8 mouse cellular contexts compared by ENCODE assay signal in the genomic region with DNA sequence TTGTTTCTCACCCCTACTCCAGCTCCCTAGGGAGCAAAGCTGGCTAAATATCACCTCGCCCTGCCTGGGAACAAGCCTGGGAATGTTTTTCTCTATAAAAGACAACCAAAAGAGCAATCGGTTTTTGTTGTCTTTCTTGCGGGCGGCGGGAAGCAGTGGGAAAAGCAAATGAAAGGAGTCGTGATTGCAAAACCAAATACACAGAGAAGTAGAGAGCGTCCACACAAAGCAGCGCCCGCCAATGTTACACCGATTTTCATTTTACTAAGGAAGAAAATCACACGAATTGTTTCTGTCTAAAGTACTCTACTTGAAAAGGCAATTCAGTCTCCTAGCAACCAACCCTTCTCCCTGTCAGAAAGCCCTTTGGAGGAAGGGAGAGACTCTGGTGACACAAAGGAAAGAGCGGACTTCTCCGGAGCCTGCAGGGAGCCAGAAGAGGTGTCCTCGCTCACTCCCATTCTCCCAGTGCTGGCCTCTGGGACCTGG. TPM values are rescaled to one million over a fixed set of nuclear protein-coding genes. Genes with fewer than 3 reads are reported as not detected.
DNase-seq lines count a peak whose midpoint lies in the region; ATAC-seq and TF ChIP-seq lines count a peak whose summit lies in the region.
"Had no signal": no experiment of that assay in that cellular context is flagged by ENCODE, and none has a peak within 500 bp of the region (broad histone marks: within the 10 kb centered on the region; RNA-seq: fewer than 3 reads in every experiment).

No protein-coding gene starts in this region.

- no peaks in the 10 kb centered on the region for H3K79me2 ChIP-seq in liver, adult 2 months (ENCODE audit: control insufficient read depth, insufficient read depth, low read length)

- peak; percentile 17 for DNase-seq in liver, adult 2 months (ENCODE audit: extremely low read depth, low read depth, low spot score)
- no peak for DNase-seq in liver
- peak; percentile 32 to 48 for DNase-seq in right cerebral cortex, postnatal 10 days (ENCODE audit: low spot score in 2 of 2)
- DNase-seq in spleen, postnatal 36 days (ENCODE audit: low spot score in 2 of 2) = no peak
- no peak for DNase-seq in urinary bladder, adult 18-20 months (ENCODE audit: low spot score in 2 of 2)

- H3K4me3 ChIP-seq in liver, adult 2 months (ENCODE audit: insufficient read depth, low read depth, low read length) = no peak overlapping the region
- H3K4me3 ChIP-seq in forebrain, embryonic 13.5 days = peak overlapping the region; percentile 29
- no peak overlapping the region for H3K4me3 ChIP-seq in liver, embryonic 12.5 days

- H3K27me3 ChIP-seq in liver, adult 2 months (ENCODE audit: control insufficient read depth, insufficient read depth, low read length) = no peaks in the 10 kb centered on the region
- H3K27me3 ChIP-seq in forebrain, embryonic 13.5 days = peaks cover 45% of the 10 kb centered on the region
- no peaks in the 10 kb centered on the region for H3K27me3 ChIP-seq in liver, embryonic 12.5 days (replicated peaks)

- no peaks in the 10 kb centered on the region for H3K4me1 ChIP-seq in liver, adult 2 months (ENCODE audit: control insufficient read depth, insufficient read depth, low read length)
- H3K4me1 ChIP-seq in forebrain, embryonic 13.5 days = peaks cover 26% of the 10 kb centered on the region
- no peaks in the 10 kb centered on the region for H3K4me1 ChIP-seq in liver, embryonic 12.5 days

- peak; percentile 86 for ATAC-seq in forebrain, embryonic 13.5 days
- ATAC-seq in liver, embryonic 12.5 days = no peak

- H3K36me3 ChIP-seq in liver, adult 2 months (ENCODE audit: control insufficient read depth, insufficient read depth, low read length) = no peaks in the 10 kb centered on the region
- no peaks in the 10 kb centered on the region for H3K36me3 ChIP-seq in forebrain, embryonic 13.5 days (ENCODE audit: poor library complexity, severe bottlenecking)
- H3K36me3 ChIP-seq in liver, embryonic 12.5 days = no peaks in the 10 kb centered on the region

- no peak for TF ChIP-seq POLR2A in liver, adult 2 months (IDR thresholded peaks at IDR 0.05; ENCODE audit: extremely low read depth, insufficient read depth, low read length)

- H3K9me3 ChIP-seq in forebrain, embryonic 13.5 days (replicated peaks) = no peaks in the 10 kb centered on the region
- no peaks in the 10 kb centered on the region for H3K9me3 ChIP-seq in liver, embryonic 12.5 days (replicated peaks)

- no peak for TF ChIP-seq CTCF in liver, adult 2 months (IDR thresholded peaks at IDR 0.05; ENCODE audit: low read depth, low read length)

- H3K9ac ChIP-seq in liver, adult 2 months (ENCODE audit: low read depth, low read length) = 0 out of 2 replicates have a peak overlapping the region, but pooled peaks have one; percentile 17
- peak overlapping the region; percentile 50 for H3K9ac ChIP-seq in forebrain, embryonic 13.5 days
- H3K9ac ChIP-seq in liver, embryonic 12.5 days = no peak overlapping the region

- no peak overlapping the region for H3K27ac ChIP-seq in liver, adult 2 months (replicated peaks; ENCODE audit: insufficient read depth, low read depth, low read length)
- H3K27ac ChIP-seq in forebrain, embryonic 13.5 days = peak overlapping the region; percentile 77
- no peak overlapping the region for H3K27ac ChIP-seq in liver, embryonic 12.5 days

- WGBS in liver, adult 2 months = 8% methylated on average over 14 of the region's 14 CpGs
- 0% methylated on average over 14 of the region's 14 CpGs for WGBS in forebrain, embryonic 13.5 days
- WGBS in liver, embryonic 12.5 days (ENCODE audit: insufficient replicate concordance) = 29% methylated on average over 14 of the region's 14 CpGs

- H3K4me2 ChIP-seq in forebrain, embryonic 13.5 days = peak overlapping the region; percentile 58
- H3K4me2 ChIP-seq in liver, embryonic 12.5 days = peak overlapping the region; percentile 22

RNA-seq across cellular contexts. Expression of a gene that starts 29.2 kb away (rescaled TPM):
- total RNA-seq in liver, adult 2 months (2014; rRNA removed) = 0.09 and 0.13 TPM in 2 replicates
- 0.01 TPM in 2 replicates for polyA plus RNA-seq in liver, adult 2 months (2012; rRNA removed)
- 0.12 and 0.13 TPM in 2 replicates for polyA plus RNA-seq in forebrain, embryonic 13.5 days (2015; fragmentation: Nextera tagmentation; extraction: Ambion mirVana)
- 0.01 and 0.02 TPM in 2 replicates for polyA plus RNA-seq in liver, embryonic 12.5 days (2016; fragmentation: Nextera tagmentation; extraction: Ambion mirVana)

RNA-seq across cellular contexts. Expression of a gene that starts 43.3 kb away (rescaled TPM):
- 34.1 and 35.1 TPM in 2 replicates for total RNA-seq in liver, adult 2 months (2014; rRNA removed)
- polyA plus RNA-seq in liver, adult 2 months (2012; rRNA removed) = 20.7 and 21.8 TPM in 2 replicates
- 121 and 123 TPM in 2 replicates for polyA plus RNA-seq in forebrain, embryonic 13.5 days (2015; fragmentation: Nextera tagmentation; extraction: Ambion mirVana)
- polyA plus RNA-seq in liver, embryonic 12.5 days (2016; fragmentation: Nextera tagmentation; extraction: Ambion mirVana) = 66.2 and 69.4 TPM in 2 replicates

RNA-seq across cellular contexts. Expression of a gene that starts 48.9 kb away (rescaled TPM):
- total RNA-seq in liver, adult 2 months (2014; rRNA removed) = 2,420 and 2,798 TPM in 2 replicates
- 918 and 923 TPM in 2 replicates for polyA plus RNA-seq in liver, adult 2 months (2012; rRNA removed)
- 0.37 TPM in 1 of 2 replicates, not detected in the other for polyA plus RNA-seq in forebrain, embryonic 13.5 days (2015; fragmentation: Nextera tagmentation; extraction: Ambion mirVana)
- polyA plus RNA-seq in liver, embryonic 12.5 days (2016; fragmentation: Nextera tagmentation; extraction: Ambion mirVana) = 139 and 143 TPM in 2 replicates
- total RNA-seq: layer of hippocampus, postnatal 36 days had no signal

Comparison
In these comparisons a context has a peak if more than half of its experiments do, and no peak if none do; other contexts are left out.
1. DNase-seq: peak in liver, adult 2 months (single experiment) and right cerebral cortex, postnatal 10 days (2 of 2); none in liver (single experiment), spleen, postnatal 36 days (0 of 2) and urinary bladder, adult 18-20 months (0 of 2).
2. RNA of a gene that starts 48.9 kb away (polyA plus RNA-seq): 918 to 923 TPM in liver, adult 2 months and 139 to 143 TPM in liver, embryonic 12.5 days; 0.37 TPM in forebrain, embryonic 13.5 days; every median in the first group is over 100 times any median in the second.